In genomic region chr4:126104261-126105075, GRCm38 (mm10) we compare ENCODE assay signal across 8 mouse cellular contexts. TPM values are rescaled to one million over a fixed set of nuclear protein-coding genes. Genes with fewer than 3 reads are reported as not detected.
DNase-seq lines count a peak whose midpoint lies in the region; ATAC-seq and TF ChIP-seq lines count a peak whose summit lies in the region.

No protein-coding gene starts in this region.

- H3K9me3 ChIP-seq in forebrain, embryonic 11.5 days (ENCODE audit: control insufficient read depth, low read length): no peaks in the 10 kb centered on the region
- H3K9me3 ChIP-seq in liver, embryonic 14.5 days (ENCODE audit: control insufficient read depth, low read length): no peaks in the 10 kb centered on the region
- no peaks in the 10 kb centered on the region for H3K9me3 ChIP-seq in neural tube, embryonic 15.5 days (replicated peaks)

- no peak for TF ChIP-seq CTCF in bone marrow, adult 2 months (IDR thresholded peaks at IDR 0.05; ENCODE audit: control insufficient read depth, insufficient read depth, low read length)
- TF ChIP-seq CTCF in liver, embryonic 14.5 days (IDR thresholded peaks at IDR 0.05; ENCODE audit: low read depth): no peak

- TF ChIP-seq POLR2A in bone marrow, adult 2 months (IDR thresholded peaks at IDR 0.05; ENCODE audit: borderline replicate concordance, control insufficient read depth, low read depth, low read length): no peak

- no peaks in the 10 kb centered on the region for H3K27me3 ChIP-seq in forebrain, embryonic 11.5 days (ENCODE audit: control insufficient read depth, insufficient read depth, low read length)
- no peaks in the 10 kb centered on the region for H3K27me3 ChIP-seq in liver, embryonic 14.5 days (ENCODE audit: control insufficient read depth, insufficient read depth, low read length)
- no peaks in the 10 kb centered on the region for H3K27me3 ChIP-seq in neural tube, embryonic 15.5 days (replicated peaks)

- WGBS in bone marrow, adult 2 months: under 1% methylated on average over 33 of the region's 34 CpGs
- 3% methylated on average over 34 of the region's 34 CpGs for WGBS in forebrain, embryonic 11.5 days
- under 1% methylated on average over 34 of the region's 34 CpGs for WGBS in liver, embryonic 14.5 days (ENCODE audit: insufficient replicate concordance)
- WGBS in neural tube, embryonic 15.5 days: 3% methylated on average over 34 of the region's 34 CpGs

- peaks cover 1% of the 10 kb centered on the region; the same call in 1 of the 2 replicates for H3K4me1 ChIP-seq in bone marrow, adult 2 months (ENCODE audit: control insufficient read depth, insufficient read depth, low read length)
- H3K4me1 ChIP-seq in forebrain, embryonic 11.5 days (replicated peaks; ENCODE audit: control insufficient read depth, insufficient read depth, low read length): peaks cover 10% of the 10 kb centered on the region; the same call in 1 of the 2 replicates
- H3K4me1 ChIP-seq in liver, embryonic 14.5 days (replicated peaks; ENCODE audit: control insufficient read depth in 2 of 2, insufficient read depth in 2 of 2, low read length in 1 of 2): peaks cover 35 to 43% of the 10 kb centered on the region in 2 experiments
- peaks cover 66% of the 10 kb centered on the region for H3K4me1 ChIP-seq in neural tube, embryonic 15.5 days

- peak overlapping the region; percentile 84 for H3K27ac ChIP-seq in bone marrow, adult 2 months (ENCODE audit: control insufficient read depth, insufficient read depth, low read depth, low read length, poor library complexity)
- H3K27ac ChIP-seq in forebrain, embryonic 11.5 days (ENCODE audit: low read depth, low read length): no peak overlapping the region
- peak overlapping the region; percentile 32 for H3K27ac ChIP-seq in liver, embryonic 14.5 days
- peak overlapping the region; percentile 83 for H3K27ac ChIP-seq in neural tube, embryonic 15.5 days (replicated peaks)

- peak; percentile 34; the same call in 1 of the 2 replicates for ATAC-seq in forebrain, embryonic 11.5 days (replicated peaks; ENCODE audit: low FRiP score)
- ATAC-seq in liver, embryonic 14.5 days (ENCODE audit: insufficient read depth): peak; percentile 2; the same call in 1 of the 2 replicates
- ATAC-seq in neural tube, embryonic 15.5 days (ENCODE audit: low FRiP score): peak; percentile 27

- H3K9ac ChIP-seq in forebrain, embryonic 11.5 days (ENCODE audit: low read length): peak overlapping the region; percentile 81
- peak overlapping the region; percentile 90 for H3K9ac ChIP-seq in liver, embryonic 14.5 days (replicated peaks)
- peak overlapping the region; percentile 82 for H3K9ac ChIP-seq in neural tube, embryonic 15.5 days (replicated peaks)

- peak overlapping the region; percentile 92 for H3K4me2 ChIP-seq in forebrain, embryonic 11.5 days (ENCODE audit: low read depth, low read length, severe bottlenecking)
- peak overlapping the region; percentile 100 for H3K4me2 ChIP-seq in liver, embryonic 14.5 days (ENCODE audit: low read depth)
- H3K4me2 ChIP-seq in neural tube, embryonic 15.5 days: peak overlapping the region; percentile 96

- no peaks in the 10 kb centered on the region for H3K36me3 ChIP-seq in forebrain, embryonic 11.5 days (ENCODE audit: control insufficient read depth, insufficient read depth, low read length)
- no peaks in the 10 kb centered on the region for H3K36me3 ChIP-seq in liver, embryonic 14.5 days (replicated peaks; ENCODE audit: control insufficient read depth, insufficient read depth, low read depth)
- H3K36me3 ChIP-seq in neural tube, embryonic 15.5 days: no peaks in the 10 kb centered on the region

- no peak for TF ChIP-seq EP300 in liver, embryonic 14.5 days (IDR thresholded peaks at IDR 0.05; ENCODE audit: low read depth)

- H3K4me3 ChIP-seq in bone marrow, adult 2 months (replicated peaks; ENCODE audit: control insufficient read depth, low read depth, low read length): peak overlapping the region; percentile 75
- H3K4me3 ChIP-seq in forebrain, embryonic 11.5 days (ENCODE audit: low read depth, low read length): peak overlapping the region; percentile 91
- peak overlapping the region; percentile 66 to 76 for H3K4me3 ChIP-seq in liver, embryonic 14.5 days (ENCODE audit: insufficient read depth in 1 of 2, low read depth in 2 of 2, low read length in 2 of 2)
- H3K4me3 ChIP-seq in neural tube, embryonic 15.5 days (replicated peaks): peak overlapping the region; percentile 81

- DNase-seq in retina, embryonic 14.5 days (ENCODE audit: low spot score): peak; percentile 28
- DNase-seq in retina, postnatal 1 day: no peak
- peak; percentile 59 for DNase-seq in forebrain, embryonic 11.5 days (ENCODE audit: low spot score)
- peak; percentile 93 for DNase-seq in kidney, adult 11 months
- DNase-seq in liver, embryonic 14.5 days (ENCODE audit: low read depth in 3 of 3, low spot score in 3 of 3): no peak
- DNase-seq in frontal cortex, adult 2 months (ENCODE audit: extremely low spot score in 1 of 2, low spot score in 1 of 2): no peak

RNA-seq across cellular contexts. Expression of gene Stk40, which starts 0.7 kb away (rescaled TPM):
- polyA plus RNA-seq in bone marrow, adult 2 months (2011; ENCODE audit: insufficient read depth, insufficient read length, low replicate concordance, missing spikeins): 7.5 and 14.0 TPM in 2 replicates
- 37.4 and 37.5 TPM in 2 replicates for polyA plus RNA-seq in forebrain, embryonic 11.5 days (2014; fragmentation: Nextera tagmentation; extraction: Ambion mirVana)
- 4.3 and 5.6 TPM in 2 replicates for polyA plus RNA-seq in liver, embryonic 14.5 days (2012; rRNA removed)
- 8.2 and 9.0 TPM in 2 replicates for polyA plus RNA-seq in liver, embryonic 14.5 days (2014; fragmentation: Nextera tagmentation; extraction: Ambion mirVana)
- polyA plus RNA-seq in neural tube, embryonic 15.5 days (2015; fragmentation: Nextera tagmentation; extraction: Ambion mirVana): 28.1 and 29.9 TPM in 2 replicates
- polyA plus RNA-seq in frontal cortex, adult 2 months (2012; rRNA removed): 18.9 and 22.2 TPM in 2 replicates

RNA-seq across cellular contexts. Expression of gene Lsm10, which starts 8.0 kb away (rescaled TPM):
- polyA plus RNA-seq in bone marrow, adult 2 months (2011; ENCODE audit: insufficient read depth, insufficient read length, low replicate concordance, missing spikeins): 6.6 and 21.2 TPM in 2 replicates
- 43.0 and 44.4 TPM in 2 replicates for polyA plus RNA-seq in forebrain, embryonic 11.5 days (2014; fragmentation: Nextera tagmentation; extraction: Ambion mirVana)
- polyA plus RNA-seq in liver, embryonic 14.5 days (2012; rRNA removed): 20.1 and 20.3 TPM in 2 replicates
- 24.4 and 25.9 TPM in 2 replicates for polyA plus RNA-seq in liver, embryonic 14.5 days (2014; fragmentation: Nextera tagmentation; extraction: Ambion mirVana)
- polyA plus RNA-seq in neural tube, embryonic 15.5 days (2015; fragmentation: Nextera tagmentation; extraction: Ambion mirVana): 48.5 and 51.6 TPM in 2 replicates
- polyA plus RNA-seq in frontal cortex, adult 2 months (2012; rRNA removed): 25.3 and 26.7 TPM in 2 replicates

RNA-seq across cellular contexts. Expression of gene Eva1b, which starts 43.1 kb away (rescaled TPM):
- 5.7 and 7.1 TPM in 2 replicates for polyA plus RNA-seq in bone marrow, adult 2 months (2011; ENCODE audit: insufficient read depth, insufficient read length, low replicate concordance, missing spikeins)
- polyA plus RNA-seq in forebrain, embryonic 11.5 days (2014; fragmentation: Nextera tagmentation; extraction: Ambion mirVana): 18.6 and 19.0 TPM in 2 replicates
- 11.9 and 14.8 TPM in 2 replicates for polyA plus RNA-seq in liver, embryonic 14.5 days (2012; rRNA removed)
- 11.0 and 12.0 TPM in 2 replicates for polyA plus RNA-seq in liver, embryonic 14.5 days (2014; fragmentation: Nextera tagmentation; extraction: Ambion mirVana)
- polyA plus RNA-seq in neural tube, embryonic 15.5 days (2015; fragmentation: Nextera tagmentation; extraction: Ambion mirVana): 13.3 and 19.1 TPM in 2 replicates
- 8.6 and 9.3 TPM in 2 replicates for polyA plus RNA-seq in frontal cortex, adult 2 months (2012; rRNA removed)

RNA-seq across cellular contexts. Expression of gene Oscp1, which starts 46.1 kb away (rescaled TPM):
- polyA plus RNA-seq in bone marrow, adult 2 months (2011; ENCODE audit: insufficient read depth, insufficient read length, low replicate concordance, missing spikeins): 1.3 and 8.2 TPM in 2 replicates
- 26.3 and 27.8 TPM in 2 replicates for polyA plus RNA-seq in forebrain, embryonic 11.5 days (2014; fragmentation: Nextera tagmentation; extraction: Ambion mirVana)
- 0.29 and 0.31 TPM in 2 replicates for polyA plus RNA-seq in liver, embryonic 14.5 days (2012; rRNA removed)
- polyA plus RNA-seq in liver, embryonic 14.5 days (2014; fragmentation: Nextera tagmentation; extraction: Ambion mirVana): 1.4 and 1.8 TPM in 2 replicates
- 37.4 and 38.3 TPM in 2 replicates for polyA plus RNA-seq in neural tube, embryonic 15.5 days (2015; fragmentation: Nextera tagmentation; extraction: Ambion mirVana)
- polyA plus RNA-seq in frontal cortex, adult 2 months (2012; rRNA removed): 19.7 and 22.3 TPM in 2 replicates

RNA-seq across cellular contexts. Expression of gene Mrps15, which starts 57.7 kb away (rescaled TPM):
- polyA plus RNA-seq in bone marrow, adult 2 months (2011; ENCODE audit: insufficient read depth, insufficient read length, low replicate concordance, missing spikeins): 75.0 and 98.1 TPM in 2 replicates
- polyA plus RNA-seq in forebrain, embryonic 11.5 days (2014; fragmentation: Nextera tagmentation; extraction: Ambion mirVana): 126 TPM in 2 replicates
- 23.3 and 41.3 TPM in 2 replicates for polyA plus RNA-seq in liver, embryonic 14.5 days (2012; rRNA removed)
- polyA plus RNA-seq in liver, embryonic 14.5 days (2014; fragmentation: Nextera tagmentation; extraction: Ambion mirVana): 88.4 and 99.5 TPM in 2 replicates
- 142 and 145 TPM in 2 replicates for polyA plus RNA-seq in neural tube, embryonic 15.5 days (2015; fragmentation: Nextera tagmentation; extraction: Ambion mirVana)
- 76.9 and 82.6 TPM in 2 replicates for polyA plus RNA-seq in frontal cortex, adult 2 months (2012; rRNA removed)

Comparison
In these comparisons a context has a peak if more than half of its experiments do, and no peak if none do; other contexts are left out.
1. DNase-seq: peak in retina, embryonic 14.5 days (single experiment), forebrain, embryonic 11.5 days (single experiment) and kidney, adult 11 months (single experiment); none in retina, postnatal 1 day (single experiment), liver, embryonic 14.5 days (0 of 3) and frontal cortex, adult 2 months (0 of 2).
2. Peak in every context shown above with its lines, with median percentiles within 50 percentile points of each other: H3K4me3 ChIP-seq, ATAC-seq, H3K4me2 ChIP-seq and H3K9ac ChIP-seq.